Mouse (Mus musculus): ENCODE results near the gene Rgs7.
A peak's percentile ranks its signal among the peaks of the same experiment; 100 is the strongest.

The Rgs7 gene

GRCm38 (mm10) chr1:175300895-175301294 lies 191.4 kb downstream of the Rgs7 start:
- no peak for DNase-seq

GRCm38 (mm10) chr1:175300404-175300803 lies 191.9 kb downstream of the Rgs7 start:
- no peak for DNase-seq

GRCm38 (mm10) chr1:175299603-175300397 lies 192.5 kb downstream of the Rgs7 start:
- DNase-seq = no peak

DNA sequence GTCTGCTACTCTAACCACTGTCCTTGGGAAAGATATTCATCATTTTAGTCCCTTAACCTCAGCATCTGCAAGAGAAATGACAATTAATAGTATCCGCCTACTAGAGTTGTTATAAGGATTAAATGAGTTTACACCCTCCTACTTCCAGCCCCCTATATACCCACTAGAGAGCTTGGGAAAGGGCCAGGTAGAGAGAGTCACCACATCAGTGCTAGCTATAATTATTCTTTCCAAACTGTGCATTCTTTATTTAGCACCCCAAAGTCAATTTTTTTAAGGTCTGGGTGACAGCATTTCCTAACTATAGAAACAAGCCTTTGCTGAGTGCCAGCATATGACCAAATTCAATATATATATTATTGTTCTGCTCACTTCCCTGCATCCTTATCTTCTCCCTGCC lies 195.4 kb downstream of the Rgs7 start:
- DNase-seq = no peak

GRCm38 (mm10) chr1:175290072-175290471 lies 202.2 kb downstream of the Rgs7 start:
- no peak for DNase-seq

DNA sequence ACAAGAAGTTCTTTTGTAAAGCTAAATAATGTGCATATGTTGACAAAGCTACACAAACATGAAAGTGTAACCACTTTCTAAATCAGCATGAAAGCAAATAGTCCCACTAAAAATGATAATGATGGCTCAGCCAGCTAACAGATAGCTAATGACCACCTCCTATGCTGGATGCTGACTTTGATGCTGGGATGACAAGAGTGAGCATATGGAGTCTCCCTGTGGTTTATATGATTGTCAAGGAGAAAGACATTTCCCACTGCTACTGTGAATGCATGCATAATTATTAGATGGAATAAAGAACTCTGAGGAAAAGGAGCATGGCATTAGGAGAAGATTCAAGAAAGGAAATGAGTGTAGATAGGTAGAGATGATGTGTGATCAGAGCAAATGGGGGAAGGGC lies 230.0 kb downstream of the Rgs7 start:
- DNase-seq = no peak

DNA sequence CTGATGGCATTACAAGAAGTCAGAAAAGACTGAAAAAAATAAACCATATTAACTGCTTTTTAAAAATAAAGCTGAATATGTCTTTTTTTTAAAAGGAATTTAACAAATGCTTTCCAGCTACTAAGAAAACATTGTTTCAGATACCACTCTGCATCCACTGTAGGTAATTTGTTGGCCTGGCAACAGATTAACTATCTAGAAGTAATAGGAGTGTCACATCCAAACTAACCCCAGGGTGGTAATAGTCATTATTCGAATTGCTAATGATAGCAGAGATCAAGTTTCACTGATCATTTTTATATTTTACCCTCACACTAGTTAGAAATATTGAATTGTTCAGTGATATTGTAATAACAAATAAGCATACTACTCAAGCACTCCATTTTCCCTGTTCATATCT lies 232.9 kb downstream of the Rgs7 start:
- no peak for DNase-seq

DNA sequence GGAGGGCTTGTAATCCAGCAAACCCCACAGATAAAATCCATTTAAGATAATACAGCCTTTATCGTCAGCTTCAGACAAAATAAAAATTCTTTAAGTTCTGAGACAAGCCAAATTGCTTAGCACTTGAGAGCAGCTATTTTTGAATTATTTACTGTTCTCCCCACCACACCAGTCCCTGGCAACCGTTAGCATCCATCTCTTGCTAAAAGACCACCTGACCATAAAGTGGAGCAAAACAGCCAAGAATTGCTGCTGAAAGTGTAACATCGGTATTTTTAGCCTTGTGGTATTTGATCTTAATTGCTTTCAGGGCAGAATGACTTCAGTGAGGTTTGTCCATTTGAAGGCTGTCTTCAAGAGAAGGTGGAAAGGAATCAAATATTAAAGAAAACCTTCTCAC lies 237.1 kb downstream of the Rgs7 start:
- no peak for DNase-seq

- DNase-seq = no peak
These were observed 237.6 kb downstream of the Rgs7 start for GRCm38 (mm10) chr1:175254724-175255123.

GRCm38 (mm10) chr1:175242135-175242534 lies 250.2 kb downstream of the Rgs7 start:
- peak; percentile 40 for DNase-seq

GRCm38 (mm10) chr1:175240137-175240536 lies 252.2 kb downstream of the Rgs7 start:
- no peak for DNase-seq

GRCm38 (mm10) chr1:175221593-175222500 lies 270.5 kb downstream of the Rgs7 start:
- no peak for DNase-seq

- no peak for DNase-seq
These were observed 272.7 kb downstream of the Rgs7 start for GRCm38 (mm10) chr1:175219563-175219962.

- no peak for DNase-seq
These were observed 285.3 kb downstream of the Rgs7 start for GRCm38 (mm10) chr1:175207004-175207403.

DNA sequence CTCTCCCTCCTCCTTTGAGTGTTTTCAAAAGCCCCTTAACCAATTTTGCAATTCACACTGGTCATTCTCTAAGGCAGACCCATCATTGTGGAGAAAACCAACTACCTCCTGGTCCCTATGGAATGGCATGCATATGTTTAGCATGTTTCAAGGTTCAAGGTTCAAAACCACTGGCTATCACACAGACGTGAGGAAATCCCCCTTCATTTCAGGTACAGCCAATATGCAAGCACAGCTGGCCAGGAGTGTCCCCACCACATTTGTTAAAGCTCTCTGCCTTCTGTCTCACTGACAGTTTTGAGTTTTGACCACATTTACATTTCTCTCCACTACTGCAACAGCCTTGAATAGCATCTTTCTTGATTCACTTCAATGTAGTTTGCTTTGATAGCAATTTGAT lies 286.7 kb downstream of the Rgs7 start:
- no peak for DNase-seq

GRCm38 (mm10) chr1:175203544-175203943 lies 288.8 kb downstream of the Rgs7 start:
- no peak for DNase-seq

- no peak for DNase-seq
These were observed 289.4 kb downstream of the Rgs7 start for GRCm38 (mm10) chr1:175202902-175203301.

GRCm38 (mm10) chr1:175198881-175199280 lies 293.4 kb downstream of the Rgs7 start:
- no peak for DNase-seq

DNA sequence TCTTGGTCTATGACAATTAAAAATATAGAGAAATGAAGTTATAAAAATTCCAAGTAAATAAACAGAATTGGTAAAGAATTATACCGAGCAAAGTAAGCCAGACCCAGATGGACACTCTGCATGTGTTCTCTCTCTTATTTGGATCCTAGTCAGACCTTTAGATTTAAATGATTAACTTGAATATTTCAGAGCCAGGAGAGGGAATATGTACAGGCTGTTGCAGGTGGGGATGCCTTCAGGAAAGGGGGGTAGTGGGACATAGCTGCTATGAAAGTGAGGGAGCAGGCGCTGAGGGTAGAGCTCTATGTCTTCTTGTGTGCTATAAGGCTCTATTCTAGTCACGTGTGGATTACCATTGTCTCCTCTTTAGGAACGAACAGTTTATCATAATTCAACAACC lies 296.5 kb downstream of the Rgs7 start:
- peak; percentile 54 for DNase-seq

DNA sequence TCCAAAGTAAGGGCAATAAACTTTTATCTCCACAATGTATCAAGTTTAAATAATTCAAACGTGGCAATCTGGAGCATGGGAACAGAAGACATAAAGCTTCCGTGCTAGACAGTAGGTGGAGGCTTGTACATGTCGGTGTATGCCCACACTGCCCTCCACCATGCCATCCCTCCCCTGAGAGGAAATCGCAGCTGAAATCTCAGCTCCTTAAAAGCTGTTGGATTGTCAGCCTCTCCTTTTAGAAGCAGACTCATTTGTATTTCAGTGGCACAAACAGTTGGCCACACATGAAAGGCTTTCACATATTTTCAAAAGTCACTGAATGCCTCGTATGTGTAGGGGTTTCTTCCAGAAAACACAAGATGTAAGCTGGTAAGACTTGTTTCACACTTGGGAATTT lies 304.1 kb downstream of the Rgs7 start:
- DNase-seq = no peak

DNA sequence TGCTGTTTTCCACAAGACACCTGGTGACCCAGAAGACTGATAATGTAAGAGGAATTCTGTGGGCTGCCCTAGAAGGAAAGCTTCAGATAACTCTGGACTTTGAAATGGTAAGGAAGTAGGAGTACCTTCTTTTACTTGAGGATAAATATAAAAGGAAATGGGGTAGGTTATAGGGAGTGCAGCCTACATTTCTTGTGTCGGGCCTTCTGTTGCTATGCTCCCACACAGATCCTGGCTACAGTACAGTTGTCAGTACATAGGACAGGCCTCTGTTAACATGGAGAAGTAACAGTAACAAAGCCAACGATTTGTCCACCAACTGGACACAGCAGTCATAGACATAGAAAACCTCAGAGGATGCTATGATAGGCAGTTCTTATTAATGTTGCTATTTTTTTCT lies 307.1 kb downstream of the Rgs7 start:
- DNase-seq = no peak

DNA sequence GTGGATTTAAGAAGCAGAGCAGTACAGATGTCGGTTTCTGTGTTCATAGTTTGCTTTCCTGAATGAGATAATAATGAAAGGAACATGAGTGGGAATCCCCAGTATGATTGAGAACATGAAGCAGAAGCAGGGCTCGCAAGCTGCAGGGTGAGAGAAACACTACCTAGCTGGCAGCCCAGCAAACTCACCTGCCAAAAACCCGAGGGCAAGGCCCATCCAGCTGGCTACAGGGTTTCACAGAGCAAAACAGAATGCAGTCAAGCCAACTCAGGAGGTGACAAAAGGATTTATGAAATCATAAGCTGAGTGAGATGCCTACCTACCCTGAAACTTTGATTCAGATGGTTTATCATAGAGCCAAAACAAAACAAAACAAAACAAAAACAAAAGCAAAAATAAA lies 307.6 kb downstream of the Rgs7 start:
- peak; percentile 88 for DNase-seq

DNA sequence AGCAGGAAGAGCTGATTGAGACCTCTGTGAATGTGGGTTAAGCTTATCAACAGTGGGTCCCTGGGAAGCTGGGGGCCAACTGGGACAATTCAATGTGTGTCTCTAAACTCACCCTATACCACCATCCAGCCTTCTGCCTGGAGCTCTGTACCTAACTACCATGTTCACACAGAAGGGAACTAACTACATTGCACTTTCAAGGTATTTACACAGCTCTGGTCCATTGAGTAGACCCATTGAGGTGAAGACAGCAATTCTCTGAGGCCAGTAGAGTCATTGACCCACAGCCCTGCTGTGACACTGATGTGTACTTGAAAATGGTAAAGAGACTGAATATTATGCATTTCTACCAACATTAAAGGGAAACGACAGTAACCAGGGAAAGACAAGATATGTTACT lies 313.6 kb downstream of the Rgs7 start:
- no peak for DNase-seq
